In the genomic region with DNA sequence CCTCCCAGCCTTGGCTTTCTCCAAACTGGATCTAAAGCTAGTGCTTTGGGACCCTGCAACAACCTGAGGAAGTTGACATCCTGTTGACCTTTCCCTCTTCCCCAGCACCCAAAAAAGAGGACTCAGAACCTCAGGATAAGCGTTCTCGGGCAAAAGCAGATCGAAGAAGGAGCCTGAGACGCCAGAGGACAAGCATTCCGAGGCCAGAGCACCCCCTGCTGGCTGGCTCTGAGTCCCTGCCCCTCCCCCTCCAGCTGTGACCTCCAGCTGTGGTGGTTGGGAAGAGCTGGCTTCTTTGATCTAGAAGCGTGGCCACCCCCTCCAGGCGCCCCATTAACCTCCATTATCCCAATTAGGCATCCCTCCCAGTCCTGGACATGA, we compare ENCODE assay signal across 7 mouse cellular contexts. TPM values are rescaled to one million over a fixed set of nuclear protein-coding genes. Genes with fewer than 3 reads are reported as not detected.
DNase-seq lines count a peak whose midpoint lies in the region; ATAC-seq and TF ChIP-seq lines count a peak whose summit lies in the region.

No protein-coding gene starts in this region.

- H3K27ac ChIP-seq in embryonic facial prominence, embryonic 12.5 days: peak overlapping the region; percentile 92
- H3K27ac ChIP-seq in kidney, adult 2 months (ENCODE audit: insufficient read depth, low read depth, low read length): peak overlapping the region; percentile 81
- H3K27ac ChIP-seq in limb, embryonic 14.5 days (replicated peaks; ENCODE audit: low read depth, low read length): peak overlapping the region; percentile 84
- H3K27ac ChIP-seq in midbrain, embryonic 16.5 days (ENCODE audit: low read length): peak overlapping the region; percentile 65
- H3K27ac ChIP-seq in spleen, adult 2 months (ENCODE audit: insufficient read depth, low read length): peak overlapping the region; percentile 7; the same call in 1 of the 2 replicates

- peak overlapping the region; percentile 93 for H3K4me2 ChIP-seq in embryonic facial prominence, embryonic 12.5 days (replicated peaks)
- H3K4me2 ChIP-seq in limb, embryonic 14.5 days (replicated peaks; ENCODE audit: low read depth, low read length, severe bottlenecking): peak overlapping the region; percentile 92
- H3K4me2 ChIP-seq in midbrain, embryonic 16.5 days (ENCODE audit: low read length): peak overlapping the region; percentile 98

- H3K9me3 ChIP-seq in embryonic facial prominence, embryonic 12.5 days: no peaks in the 10 kb centered on the region
- H3K9me3 ChIP-seq in limb, embryonic 14.5 days (ENCODE audit: control insufficient read depth, low read length): no peaks in the 10 kb centered on the region
- H3K9me3 ChIP-seq in midbrain, embryonic 16.5 days (replicated peaks; ENCODE audit: control insufficient read depth, low read length, poor library complexity, severe bottlenecking): no peaks in the 10 kb centered on the region

- peak; percentile 0 for TF ChIP-seq POLR2A in kidney, adult 2 months (IDR thresholded peaks at IDR 0.05; ENCODE audit: low read depth, low read length)
- no peak for TF ChIP-seq POLR2A in limb, embryonic 14.5 days (IDR thresholded peaks at IDR 0.05; ENCODE audit: borderline replicate concordance, extremely low read depth, insufficient read depth, insufficient read length)
- TF ChIP-seq POLR2A in spleen, adult 2 months (IDR thresholded peaks at IDR 0.05; ENCODE audit: low read depth, low read length): no peak

- H3K27me3 ChIP-seq in embryonic facial prominence, embryonic 12.5 days: no peaks in the 10 kb centered on the region
- no peaks in the 10 kb centered on the region for H3K27me3 ChIP-seq in kidney, adult 2 months (replicated peaks; ENCODE audit: control insufficient read depth, insufficient read depth, low read length)
- no peaks in the 10 kb centered on the region for H3K27me3 ChIP-seq in limb, embryonic 14.5 days (ENCODE audit: control insufficient read depth, insufficient read depth, low read length)
- H3K27me3 ChIP-seq in midbrain, embryonic 16.5 days (ENCODE audit: control insufficient read depth, insufficient read depth, low read depth, low read length): no peaks in the 10 kb centered on the region; the same call in 1 of the 2 replicates
- H3K27me3 ChIP-seq in spleen, adult 2 months (ENCODE audit: control insufficient read depth, insufficient read depth, low read length): no peaks in the 10 kb centered on the region

- 0 out of 2 replicates have a peak, but pooled peaks have one; percentile 54 for ATAC-seq in embryonic facial prominence, embryonic 12.5 days (ENCODE audit: insufficient number of reproducible peaks, insufficient read depth, low FRiP score, low TSS enrichment)
- ATAC-seq in limb, embryonic 14.5 days (ENCODE audit: low FRiP score, low read depth): peak; percentile 70; the same call in 1 of the 2 replicates
- peak; percentile 39 for ATAC-seq in midbrain, embryonic 16.5 days

- TF ChIP-seq CTCF in kidney, adult 2 months (conservative IDR thresholded peaks at IDR 0.05; ENCODE audit: insufficient read depth, insufficient read length, low read depth, low read length): peak; percentile 93
- peak; percentile 96 for TF ChIP-seq CTCF in spleen, adult 2 months (IDR thresholded peaks at IDR 0.05; ENCODE audit: extremely low read depth, insufficient read depth, insufficient read length, insufficient replicate concordance)

- H3K9ac ChIP-seq in embryonic facial prominence, embryonic 12.5 days: peak overlapping the region; percentile 68
- H3K9ac ChIP-seq in limb, embryonic 14.5 days (ENCODE audit: low read depth, low read length, severe bottlenecking): peak overlapping the region; percentile 75
- peak overlapping the region; percentile 80 for H3K9ac ChIP-seq in midbrain, embryonic 16.5 days (ENCODE audit: low read depth, low read length)

- peaks cover 23% of the 10 kb centered on the region for H3K4me1 ChIP-seq in embryonic facial prominence, embryonic 12.5 days
- peaks cover 7% of the 10 kb centered on the region; the same call in 1 of the 2 replicates for H3K4me1 ChIP-seq in kidney, adult 2 months (ENCODE audit: control insufficient read depth, insufficient read depth, low read length)
- peaks cover 9% of the 10 kb centered on the region for H3K4me1 ChIP-seq in limb, embryonic 14.5 days (ENCODE audit: control insufficient read depth, insufficient read depth, low read length)
- H3K4me1 ChIP-seq in midbrain, embryonic 16.5 days (ENCODE audit: control insufficient read depth, insufficient read depth, low read length): peaks cover 11% of the 10 kb centered on the region
- no peaks in the 10 kb centered on the region; the same call in 1 of the 2 replicates for H3K4me1 ChIP-seq in spleen, adult 2 months (ENCODE audit: control insufficient read depth, insufficient read depth, insufficient read length)

- no peaks in the 10 kb centered on the region for H3K36me3 ChIP-seq in embryonic facial prominence, embryonic 12.5 days
- H3K36me3 ChIP-seq in kidney, adult 2 months (ENCODE audit: control insufficient read depth, insufficient read depth, low read length): no peaks in the 10 kb centered on the region
- no peaks in the 10 kb centered on the region for H3K36me3 ChIP-seq in limb, embryonic 14.5 days (ENCODE audit: control insufficient read depth, insufficient read depth, low read length)
- H3K36me3 ChIP-seq in midbrain, embryonic 16.5 days (ENCODE audit: control insufficient read depth, insufficient read depth, low read length): no peaks in the 10 kb centered on the region
- no peaks in the 10 kb centered on the region for H3K36me3 ChIP-seq in spleen, adult 2 months (ENCODE audit: control insufficient read depth, insufficient read depth, low read length)

- WGBS in embryonic facial prominence, embryonic 12.5 days: under 1% methylated on average over 7 of the region's 7 CpGs
- WGBS in kidney, adult 2 months: under 1% methylated on average over 7 of the region's 7 CpGs
- WGBS in limb, embryonic 14.5 days: 0% methylated on average over 7 of the region's 7 CpGs
- WGBS in midbrain, embryonic 16.5 days: 0% methylated on average over 7 of the region's 7 CpGs
- 0% methylated on average over 7 of the region's 7 CpGs for WGBS in spleen, adult 2 months

- peak; percentile 95 for DNase-seq in adrenal gland, postnatal 10 days
- peak; percentile 91 to 93 for DNase-seq in heart, adult 18-20 months
- peak; percentile 94 for DNase-seq in kidney, adult 2 months
- DNase-seq in limb, embryonic 14.5 days (ENCODE audit: low spot score): peak; percentile 90
- peak; percentile 58 to 78 for DNase-seq in spleen, adult 2 months (ENCODE audit: low read depth in 1 of 2, low spot score in 2 of 2)

- H3K4me3 ChIP-seq in embryonic facial prominence, embryonic 12.5 days: peak overlapping the region; percentile 56
- H3K4me3 ChIP-seq in kidney, adult 2 months (ENCODE audit: insufficient read depth, low read depth, low read length): peak overlapping the region; percentile 63
- H3K4me3 ChIP-seq in limb, embryonic 14.5 days (replicated peaks; ENCODE audit: low read length): peak overlapping the region; percentile 56
- peak overlapping the region; percentile 62 for H3K4me3 ChIP-seq in midbrain, embryonic 16.5 days (ENCODE audit: low read depth, low read length)
- peak overlapping the region; percentile 62; the same call in 1 of the 2 replicates for H3K4me3 ChIP-seq in spleen, adult 2 months (ENCODE audit: extremely low read depth, insufficient read depth, insufficient read length)

RNA-seq across cellular contexts. Expression of a gene that starts 10.2 kb away (rescaled TPM):
- 1 to 10 TPM in 1 of 2 experiments, under 1 TPM in 1; 0.15 to 2.3 TPM for total RNA-seq in adrenal gland, postnatal 10 days (2021)
- polyA plus RNA-seq in embryonic facial prominence, embryonic 12.5 days (2016; fragmentation: Nextera tagmentation; extraction: Ambion mirVana): 8.5 and 9.4 TPM in 2 replicates
- not detected for total RNA-seq in heart, adult 18-20 months (2021)
- 0.05 and 0.06 TPM in 2 replicates for polyA plus RNA-seq in kidney, adult 2 months (2012; rRNA removed)
- 22.5 and 32.5 TPM in 2 replicates for polyA plus RNA-seq in limb, embryonic 14.5 days (2012; rRNA removed)
- 7.9 and 11.7 TPM in 2 replicates for polyA plus RNA-seq in limb, embryonic 14.5 days (2014; fragmentation: Nextera tagmentation; extraction: Ambion mirVana)
- polyA plus RNA-seq in midbrain, embryonic 16.5 days (2015; fragmentation: Nextera tagmentation; extraction: Ambion mirVana): 0.40 and 0.55 TPM in 2 replicates
- polyA plus RNA-seq in spleen, adult 2 months (2012; rRNA removed): not detected in 2 replicates

RNA-seq across cellular contexts. Expression of a gene that starts 26.6 kb away (rescaled TPM):
- total RNA-seq in adrenal gland, postnatal 10 days (2021): 10 to 100 TPM; 21.4 to 24.7 TPM
- polyA plus RNA-seq in embryonic facial prominence, embryonic 12.5 days (2016; fragmentation: Nextera tagmentation; extraction: Ambion mirVana): 78.4 and 89.3 TPM in 2 replicates
- total RNA-seq in heart, adult 18-20 months (2021): 10 to 100 TPM in 1 of 2 experiments, 1 to 10 TPM in 1; 9.8 to 12.1 TPM
- 31.1 and 38.1 TPM in 2 replicates for polyA plus RNA-seq in kidney, adult 2 months (2012; rRNA removed)
- polyA plus RNA-seq in limb, embryonic 14.5 days (2012; rRNA removed): 65.5 and 86.5 TPM in 2 replicates
- 54.4 and 59.6 TPM in 2 replicates for polyA plus RNA-seq in limb, embryonic 14.5 days (2014; fragmentation: Nextera tagmentation; extraction: Ambion mirVana)
- 30.2 and 31.1 TPM in 2 replicates for polyA plus RNA-seq in midbrain, embryonic 16.5 days (2015; fragmentation: Nextera tagmentation; extraction: Ambion mirVana)
- polyA plus RNA-seq in spleen, adult 2 months (2012; rRNA removed): 51.9 and 55.8 TPM in 2 replicates

RNA-seq across cellular contexts. Expression of a gene that starts 28.8 kb away (rescaled TPM):
- total RNA-seq in adrenal gland, postnatal 10 days (2021): 10 to 100 TPM; 67.8 to 83.4 TPM
- polyA plus RNA-seq in embryonic facial prominence, embryonic 12.5 days (2016; fragmentation: Nextera tagmentation; extraction: Ambion mirVana): 12.0 TPM in 2 replicates
- 10 to 100 TPM; 31.9 to 39.6 TPM for total RNA-seq in heart, adult 18-20 months (2021)
- polyA plus RNA-seq in kidney, adult 2 months (2012; rRNA removed): 15.7 and 17.6 TPM in 2 replicates
- 35.7 and 41.1 TPM in 2 replicates for polyA plus RNA-seq in limb, embryonic 14.5 days (2012; rRNA removed)
- 17.2 and 17.7 TPM in 2 replicates for polyA plus RNA-seq in limb, embryonic 14.5 days (2014; fragmentation: Nextera tagmentation; extraction: Ambion mirVana)
- 3.1 and 3.5 TPM in 2 replicates for polyA plus RNA-seq in midbrain, embryonic 16.5 days (2015; fragmentation: Nextera tagmentation; extraction: Ambion mirVana)
- polyA plus RNA-seq in spleen, adult 2 months (2012; rRNA removed): 19.6 and 22.7 TPM in 2 replicates

RNA-seq across cellular contexts. Expression of a gene that starts 45.6 kb away (rescaled TPM):
- total RNA-seq in adrenal gland, postnatal 10 days (2021): 10 to 100 TPM; 50.0 to 62.5 TPM
- 113 and 114 TPM in 2 replicates for polyA plus RNA-seq in embryonic facial prominence, embryonic 12.5 days (2016; fragmentation: Nextera tagmentation; extraction: Ambion mirVana)
- 10 to 100 TPM; 25.0 to 26.0 TPM for total RNA-seq in heart, adult 18-20 months (2021)
- 70.0 and 72.6 TPM in 2 replicates for polyA plus RNA-seq in kidney, adult 2 months (2012; rRNA removed)
- 108 and 117 TPM in 2 replicates for polyA plus RNA-seq in limb, embryonic 14.5 days (2012; rRNA removed)
- polyA plus RNA-seq in limb, embryonic 14.5 days (2014; fragmentation: Nextera tagmentation; extraction: Ambion mirVana): 91.1 and 92.1 TPM in 2 replicates
- polyA plus RNA-seq in midbrain, embryonic 16.5 days (2015; fragmentation: Nextera tagmentation; extraction: Ambion mirVana): 89.1 and 91.2 TPM in 2 replicates
- 41.9 and 48.4 TPM in 2 replicates for polyA plus RNA-seq in spleen, adult 2 months (2012; rRNA removed)

RNA-seq across cellular contexts. Expression of a gene that starts 51.2 kb away (rescaled TPM):
- 100 to 1,000 TPM; 342 to 354 TPM for total RNA-seq in adrenal gland, postnatal 10 days (2021)
- 433 and 448 TPM in 2 replicates for polyA plus RNA-seq in embryonic facial prominence, embryonic 12.5 days (2016; fragmentation: Nextera tagmentation; extraction: Ambion mirVana)
- total RNA-seq in heart, adult 18-20 months (2021): 100 to 1,000 TPM; 340 to 348 TPM
- polyA plus RNA-seq in kidney, adult 2 months (2012; rRNA removed): 141 and 206 TPM in 2 replicates
- polyA plus RNA-seq in limb, embryonic 14.5 days (2012; rRNA removed): 177 and 331 TPM in 2 replicates
- polyA plus RNA-seq in limb, embryonic 14.5 days (2014; fragmentation: Nextera tagmentation; extraction: Ambion mirVana): 527 and 545 TPM in 2 replicates
- polyA plus RNA-seq in midbrain, embryonic 16.5 days (2015; fragmentation: Nextera tagmentation; extraction: Ambion mirVana): 479 TPM in 2 replicates
- 51.9 and 63.6 TPM in 2 replicates for polyA plus RNA-seq in spleen, adult 2 months (2012; rRNA removed)

Comparison
In these comparisons a context has a peak if more than half of its experiments do, and no peak if none do; other contexts are left out.
1. Peak in every context shown above with its lines: DNase-seq, ATAC-seq, H3K4me3 ChIP-seq and H3K27ac ChIP-seq.
2. H3K27ac ChIP-seq: peak in every context shown above with its lines; median percentile 92 in embryonic facial prominence, embryonic 12.5 days; 84 in limb, embryonic 14.5 days; 81 in kidney, adult 2 months; 65 in midbrain, embryonic 16.5 days; 7 in spleen, adult 2 months.